Mouse (Mus musculus) ES-E14 (cell line): ENCODE results near the gene Mfsd5. TPM values are rescaled to one million over a fixed set of nuclear protein-coding genes. Genes with fewer than 3 reads are reported as not detected.

Experiments used
- DNase-seq: peaks from one replicate; pipeline ENCODE4 v3.0.0-alpha.2; 2013; ENCODE audit warnings: low read depth, low spot score
- H3K27ac ChIP-seq: 2 replicates; pipeline ENCODE4 v1.5.1; 2012; ENCODE audit warnings: low read depth, mild to moderate bottlenecking, low read length, moderate library complexity, mixed read lengths; ENCODE audit not compliant: poor library complexity, insufficient read depth, severe bottlenecking
- H3K36me3 ChIP-seq: 2 replicates; pipeline ENCODE4 v1.6.1; 2012; ENCODE audit warnings: mild to moderate bottlenecking, low read length, moderate library complexity, mixed read lengths; ENCODE audit not compliant: control insufficient read depth, poor library complexity, insufficient read depth, severe bottlenecking
- H3K4me1 ChIP-seq, 2 experiments: fragments of 150-350 bp in 1 of 2; sonication (generic) in 1 of 2; 2 replicates each; pipeline ENCODE4 v1.6.1; 2012; ENCODE audit warnings: low read length in 2 of 2, mild to moderate bottlenecking in 1 of 2, mixed read lengths in 1 of 2; ENCODE audit not compliant: control insufficient read depth in 2 of 2, insufficient read depth in 2 of 2, poor library complexity in 1 of 2
- H3K4me3 ChIP-seq, 2 experiments: fragments of 150-350 bp in 1 of 2; sonication (generic) in 1 of 2; 2 replicates each; pipeline ENCODE4 v1.5.1; 2012; ENCODE audit warnings: low read length in 2 of 2, low read depth in 1 of 2, mild to moderate bottlenecking in 1 of 2, mixed read lengths in 1 of 2; ENCODE audit not compliant: insufficient read depth in 1 of 2, poor library complexity in 1 of 2, severe bottlenecking in 1 of 2
- H3K9ac ChIP-seq: 2 replicates; pipeline ENCODE4 v1.6.1; 2012; ENCODE audit warnings: low read depth, mild to moderate bottlenecking, low read length, mixed read lengths; ENCODE audit not compliant: poor library complexity, insufficient read depth, severe bottlenecking
- H3K9me3 ChIP-seq: fragments of 150-350 bp; sonication (generic); 2 replicates; pipeline ENCODE4 v1.6.1; 2012; ENCODE audit warnings: low read depth, mild to moderate bottlenecking, low read length; ENCODE audit not compliant: control insufficient read depth, insufficient read depth
- CHD2 ChIP-seq: IDR thresholded peaks from 2 replicates; pipeline ENCODE4 v1.6.1; 2014; ENCODE audit warnings: mild to moderate bottlenecking, low read depth, low read length, inconsistent platforms
- HCFC1 ChIP-seq: IDR thresholded peaks from 2 replicates; pipeline ENCODE4 v1.6.1; 2012; ENCODE audit warnings: low read length, inconsistent platforms, borderline replicate concordance; ENCODE audit not compliant: insufficient read depth
- MAFK ChIP-seq: IDR thresholded peaks from 2 replicates; pipeline ENCODE4 v1.6.1; 2014; ENCODE audit warnings: mild to moderate bottlenecking, low read depth, low read length, inconsistent platforms; ENCODE audit not compliant: insufficient read depth
- ZC3H11A ChIP-seq: IDR thresholded peaks from 2 replicates; pipeline ENCODE4 v1.6.1; 2012; ENCODE audit warnings: low read depth, mild to moderate bottlenecking, inconsistent platforms, low read length, borderline replicate concordance
- ZNF384 ChIP-seq: IDR thresholded peaks from 2 replicates; pipeline ENCODE4 v1.6.1; 2012; ENCODE audit warnings: low read depth, low read length, inconsistent platforms
- in situ Hi-C, 2 experiments: fragments of 600-800 bp; cut with MboI; formaldehyde crosslinking; loops; one replicate each; pipeline ENCODE4 v1.15.1; 2025; ENCODE audit warnings: low sequenced_read_pairs in 2 of 2, inconsistent platforms in 1 of 2; ENCODE audit not compliant: unreplicated experiment in 2 of 2
- total RNA-seq: library from RNA; depleted of rRNA; stranded (reverse); fragments of 300-350 nt; gene quantifications from 2 replicates; pipeline ENCODE4 v1.2.3, GENCODE M21; 2012

Gene Mfsd5
- total RNA-seq, 1 experiment = 89.9 TPM

GRCm38 (mm10) chr15:102257202-102258075, 21.8 kb upstream of the Mfsd5 start, which contains the start of gene Rarg:
Gene Rarg (minus strand): TSS chr15:102257517.
- Histone ChIP-seq H3K9me3 (no peaks in the 10 kb centered on the region), H3K27ac (peak within 1 kb of the TSS; percentile 29; the same call in 1 of the 2 replicates), H3K4me3 (peak within 1 kb of the TSS; percentile 75 to 84), H3K36me3 (peaks cover 2% of the 10 kb centered on the region; the same call in 1 of the 2 replicates), H3K4me1 (peaks cover 14 to 43% of the 10 kb centered on the region in 2 experiments), H3K9ac (peak within 1 kb of the TSS; percentile 69)
- no peak for DNase-seq
- no peak for TF ChIP-seq ZC3H11A
- no peak for TF ChIP-seq ZNF384
- no peak for TF ChIP-seq HCFC1
- no peak for TF ChIP-seq MAFK
- TF ChIP-seq CHD2 = no peak
- in situ Hi-C loops = no loop called here

- Histone ChIP-seq H3K9me3 (no peaks in the 10 kb centered on the region), H3K27ac (no peak overlapping the region; the same call in 1 of the 2 replicates), H3K4me1 (peaks cover 14 to 47% of the 10 kb centered on the region in 2 experiments), H3K36me3 (peaks cover 2% of the 10 kb centered on the region; the same call in 1 of the 2 replicates), H3K4me3 (peak overlapping the region; percentile 58 to 84), H3K9ac (peak overlapping the region; percentile 19; the same call in 1 of the 2 replicates)
- in situ Hi-C loops = no loop called here
- TF ChIP-seq CHD2 (no peak), MAFK (no peak), ZC3H11A (no peak), HCFC1 (no peak), ZNF384 (no peak)
- DNase-seq = no peak
Observed at GRCm38 (mm10) chr15:102258076-102258470, 21.2 kb upstream of the Mfsd5 start.

- Histone ChIP-seq H3K9ac (peak overlapping the region; percentile 19; the same call in 1 of the 2 replicates), H3K36me3 (no peaks in the 10 kb centered on the region), H3K9me3 (no peaks in the 10 kb centered on the region), H3K4me3 (peak overlapping the region; percentile 58 to 84; a peak in 2 of 4 replicates), H3K27ac (0 out of 2 replicates have a peak overlapping the region, but pooled peaks have one; percentile 21), H3K4me1 (peaks cover 14 to 48% of the 10 kb centered on the region in 2 experiments)
- no peak for TF ChIP-seq MAFK
- no peak for TF ChIP-seq CHD2
- TF ChIP-seq HCFC1 = no peak
- in situ Hi-C loops = no loop called here
- DNase-seq = no peak
Observed at GRCm38 (mm10) chr15:102258581-102259253, 20.5 kb upstream of the Mfsd5 start.

- H3K27ac ChIP-seq = no peak overlapping the region
- in situ Hi-C loops = no loop called here
- peaks cover 7 to 33% of the 10 kb centered on the region in 2 experiments for H3K4me1 ChIP-seq
- H3K9ac ChIP-seq = peak overlapping the region; percentile 31; the same call in 1 of the 2 replicates
- DNase-seq = no peak
- H3K36me3 ChIP-seq = no peaks in the 10 kb centered on the region
- no peak for TF ChIP-seq ZC3H11A
- TF ChIP-seq HCFC1 = no peak
- TF ChIP-seq ZNF384 = no peak
- no peak for TF ChIP-seq CHD2
- no peak for TF ChIP-seq MAFK
- 0 out of 4 replicates have a peak overlapping the region, but pooled peaks of 1 of the 2 experiments have one; percentile 12 for H3K4me3 ChIP-seq
- no peaks in the 10 kb centered on the region for H3K9me3 ChIP-seq
Observed at GRCm38 (mm10) chr15:102262582-102262981, 16.7 kb upstream of the Mfsd5 start.
